Mouse (Mus musculus) heart, postnatal 14 days (tissue): ENCODE measurements around the gene 1110065P20Rik. TPM values are rescaled to one million over a fixed set of nuclear protein-coding genes. Genes with fewer than 3 reads are reported as not detected.

Experiments used
- DNase-seq, 2 experiments: peaks; one replicate each; pipeline ENCODE4 v3.0.0; 2021 to 2022
- intact Hi-C: fragments of 180-260 bp; cut with DNase I; formaldehyde crosslinking; loops from one replicate; pipeline ENCODE4 v1.15.1; 2025
- total RNA-seq, 2 experiments: library from RNA; stranded (reverse); gene quantifications; 2 replicates each; pipeline ENCODE4 v1.2.3; 2021

Gene 1110065P20Rik
- total RNA-seq, 2 experiments from 2014 or later = 23.9 to 24.8 TPM

DNA sequence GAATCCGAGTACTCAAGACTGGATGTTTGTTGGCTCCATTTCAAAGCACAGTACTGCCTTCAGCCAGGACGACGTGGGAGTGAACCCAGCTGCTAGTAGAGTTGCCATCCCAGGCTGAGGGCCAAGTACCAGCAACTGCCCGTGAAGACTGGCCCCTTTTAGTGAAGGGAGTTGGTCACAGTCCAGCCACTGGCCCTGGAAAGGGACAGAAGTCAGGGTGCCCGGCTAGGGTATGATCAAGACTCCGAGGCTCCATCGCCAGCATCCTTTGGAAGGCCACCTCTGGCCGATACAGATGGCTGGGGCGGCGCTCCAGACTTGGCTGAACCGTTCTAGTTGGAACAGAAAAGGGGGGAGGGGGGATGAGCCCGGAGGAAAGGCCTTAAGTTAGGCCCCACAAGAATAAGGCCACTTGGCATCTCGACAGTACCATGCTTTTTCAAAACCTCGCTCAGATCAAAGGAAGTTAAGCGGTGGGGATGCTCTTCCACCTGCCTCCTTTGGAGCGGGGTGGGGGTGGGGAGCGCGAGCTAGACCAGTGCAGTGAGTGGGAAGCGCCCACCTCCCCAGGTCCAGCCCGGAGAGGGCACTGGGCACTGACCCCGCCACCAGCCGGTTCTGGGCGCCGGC lies 1.2 kb downstream of the 1110065P20Rik start:
- DNase-seq = peak; percentile 42 to 49
- intact Hi-C loops = loop anchor here (5.0 to 10.0 kb wide), 3 partner anchors 88 to 215 kb away; partner anchors contain the start of genes 9930104L06Rik, Cdca8, Dnali1 and Sf3a3

DNA sequence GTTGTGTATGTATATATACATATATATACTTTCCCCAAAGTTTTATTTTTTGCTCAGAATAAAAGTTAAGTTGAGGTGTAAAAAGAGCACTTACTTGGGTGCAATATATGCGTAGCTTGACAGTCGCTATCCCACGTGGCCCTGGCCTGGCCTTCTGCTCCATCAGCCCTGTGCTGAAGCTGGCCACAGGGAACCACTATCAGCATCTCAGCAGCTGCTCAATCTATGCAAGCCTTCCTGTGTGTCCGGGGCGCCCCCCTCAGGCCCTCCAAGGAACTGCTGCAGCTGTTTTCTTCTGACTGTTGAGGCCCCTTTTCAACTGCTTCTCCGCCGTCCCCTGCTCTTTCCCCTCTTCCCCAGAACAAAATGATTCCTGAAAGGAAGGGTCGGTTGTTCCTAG lies 3.4 kb downstream of the 1110065P20Rik start:
- intact Hi-C loops = loop anchor here (1.0 to 5.0 kb wide), 2 partner anchors 45 to 135 kb away; partner anchors contain the start of genes Mtf1 and Sf3a3
- DNase-seq = peak; percentile 79 to 87

GRCm38 (mm10) chr4:124843493-124843892 lies 7.5 kb downstream of the 1110065P20Rik start:
- intact Hi-C loops = no loop called here

DNA sequence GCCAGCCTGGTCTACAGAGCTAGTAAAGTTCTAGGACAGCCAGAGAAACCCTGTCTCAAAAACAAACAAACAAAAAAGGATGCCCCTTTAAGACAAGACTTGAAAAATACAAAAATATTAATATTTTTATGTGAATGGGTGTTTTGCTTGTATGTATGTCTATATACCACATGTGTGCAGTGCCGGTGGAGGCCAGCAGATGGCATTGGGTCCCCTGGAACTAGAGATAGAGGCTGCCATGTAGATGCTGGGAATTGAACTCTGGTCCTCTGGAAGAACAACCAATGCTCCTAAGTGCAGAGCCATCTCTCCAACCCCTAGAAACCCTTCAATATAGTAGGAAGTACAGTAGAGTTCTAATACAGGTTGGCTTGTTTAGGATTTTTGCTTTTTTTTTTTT lies 10.0 kb downstream of the 1110065P20Rik start:
- intact Hi-C loops = no loop called here
- DNase-seq = no peak

More at GRCm38 (mm10) chr4:124843493-124843892, 7.5 kb downstream of the 1110065P20Rik start:
- DNase-seq = peak; percentile 19 to 46

DNA sequence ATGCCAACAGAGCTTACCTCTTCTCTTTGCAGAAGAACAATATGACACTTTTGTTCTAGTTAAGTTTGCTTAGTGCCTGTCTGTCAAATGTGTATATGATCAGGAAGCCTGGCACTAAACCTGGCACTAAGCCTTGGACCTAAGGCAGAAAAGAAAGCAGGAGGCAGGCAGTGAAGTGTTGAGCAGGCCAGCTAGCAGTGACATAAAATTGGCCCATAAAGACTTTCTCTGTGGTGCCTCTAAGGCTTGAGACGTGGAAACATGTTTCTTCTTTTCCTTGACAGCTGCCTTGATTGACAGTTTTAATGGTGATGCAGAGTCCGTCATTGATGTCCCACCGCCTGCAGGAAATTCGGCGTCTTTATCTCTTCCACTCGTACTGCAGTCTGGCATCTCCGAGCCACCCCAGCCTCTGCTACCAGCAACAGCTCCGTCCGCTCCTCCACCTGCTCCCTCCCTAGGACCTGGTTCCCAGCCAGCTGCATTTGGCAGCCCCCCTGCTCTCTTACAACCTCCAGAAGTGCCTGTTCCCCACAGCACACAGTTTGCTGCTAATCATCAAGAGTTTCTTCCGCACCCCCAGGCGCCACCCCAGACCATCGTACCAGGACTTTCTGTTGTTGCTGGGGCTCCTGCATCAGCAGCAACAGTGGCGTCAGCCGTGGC lies 12.8 kb downstream of the 1110065P20Rik start:
- no peak for DNase-seq
- intact Hi-C loops = no loop called here

GRCm38 (mm10) chr4:124832796-124833195 lies 18.2 kb downstream of the 1110065P20Rik start:
- intact Hi-C loops = no loop called here
- DNase-seq = no peak

- no peak for DNase-seq
- intact Hi-C loops = no loop called here
Measured at GRCm38 (mm10) chr4:124829671-124830070, 21.3 kb downstream of the 1110065P20Rik start.

DNA sequence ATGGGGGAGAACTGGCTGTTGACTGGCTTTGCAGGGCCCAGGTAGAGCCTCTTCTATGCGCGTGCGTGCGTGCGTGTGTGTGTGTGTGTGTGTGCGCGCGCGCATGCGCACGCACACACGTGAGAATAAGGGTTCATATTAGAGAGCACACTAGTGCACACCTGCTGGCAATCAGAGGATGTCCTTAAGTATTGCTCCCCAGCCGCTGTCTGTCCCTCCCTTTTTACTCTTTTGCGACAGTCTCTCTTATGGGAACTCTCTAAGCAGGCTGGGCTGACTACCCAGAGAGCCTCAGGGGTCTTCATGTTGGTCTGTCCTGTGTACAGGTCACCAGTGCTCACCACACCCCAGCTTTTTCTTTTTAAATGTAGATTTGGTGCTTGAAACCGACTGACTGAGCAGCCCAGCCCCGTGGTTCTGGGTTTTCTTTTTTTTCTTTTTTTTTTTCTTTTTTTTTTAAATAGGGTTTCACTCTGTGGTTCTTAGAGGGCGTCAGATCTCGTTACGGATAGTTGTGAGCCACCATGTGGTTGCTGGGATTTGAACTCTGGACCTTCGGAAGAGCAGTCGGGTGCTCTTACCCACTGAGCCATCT lies 25.5 kb downstream of the 1110065P20Rik start:
- intact Hi-C loops = no loop called here
- DNase-seq = no peak

GRCm38 (mm10) chr4:124824967-124825366 lies 26.0 kb downstream of the 1110065P20Rik start:
- intact Hi-C loops = no loop called here
- no peak for DNase-seq

DNA sequence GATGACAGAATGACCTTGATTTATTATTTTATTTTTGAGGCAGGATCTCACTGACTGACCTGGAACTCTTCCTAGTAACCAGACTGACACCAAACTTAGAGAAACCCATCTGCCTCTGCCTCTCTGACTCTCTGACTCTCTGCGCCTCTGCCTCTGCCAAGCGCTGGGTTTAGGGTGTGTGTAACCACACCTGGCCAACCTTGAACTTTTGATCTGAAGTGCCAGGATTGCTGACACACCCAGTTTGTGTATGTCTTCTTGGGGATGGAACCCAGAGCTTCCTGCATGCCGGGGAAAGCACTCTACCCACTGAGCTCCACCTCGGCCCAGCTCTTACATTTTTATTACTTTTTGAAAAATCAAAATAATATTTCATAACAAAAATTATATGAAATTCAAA lies 32.2 kb downstream of the 1110065P20Rik start:
- intact Hi-C loops = no loop called here
- DNase-seq = no peak

GRCm38 (mm10) chr4:124817803-124818202 lies 33.2 kb downstream of the 1110065P20Rik start:
- intact Hi-C loops = no loop called here
- DNase-seq = peak; percentile 34 to 57

- peak in 1 of 2 experiments; percentile 25 for DNase-seq
- intact Hi-C loops = no loop called here
Measured at GRCm38 (mm10) chr4:124815901-124816300, 35.1 kb downstream of the 1110065P20Rik start.

GRCm38 (mm10) chr4:124811347-124811975 lies 39.5 kb downstream of the 1110065P20Rik start:
- peak in 1 of 2 experiments; percentile 5 for DNase-seq
- intact Hi-C loops = no loop called here

DNA sequence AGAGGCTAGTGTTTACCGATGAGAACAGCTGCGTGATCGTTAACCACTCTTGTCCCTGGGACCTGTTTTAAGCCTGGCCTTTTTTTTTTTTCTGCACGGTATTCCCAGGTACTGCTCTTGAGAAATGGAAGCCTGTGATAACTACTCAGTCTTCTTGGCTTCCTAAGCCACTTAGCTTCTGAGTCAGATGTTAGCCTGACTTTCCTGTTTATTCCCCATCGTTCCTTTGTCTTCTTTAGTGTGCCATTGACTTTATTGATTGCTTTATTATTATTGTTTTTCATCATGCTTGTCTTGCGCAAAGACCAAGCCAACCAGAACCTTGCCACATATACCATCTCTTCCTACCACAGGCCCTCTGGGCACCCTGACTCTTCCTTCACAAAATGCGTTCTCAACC lies 40.9 kb downstream of the 1110065P20Rik start:
- intact Hi-C loops = no loop called here

GRCm38 (mm10) chr4:124809136-124809883 lies 41.7 kb downstream of the 1110065P20Rik start:
- DNase-seq = no peak
- intact Hi-C loops = loop anchor here (10.0 kb wide), 1 partner anchor 125 kb away; the partner anchor contains the start of genes 9930104L06Rik and Cdca8

More for the DNA sequence above, 40.9 kb downstream of the 1110065P20Rik start:
- DNase-seq = no peak

DNA sequence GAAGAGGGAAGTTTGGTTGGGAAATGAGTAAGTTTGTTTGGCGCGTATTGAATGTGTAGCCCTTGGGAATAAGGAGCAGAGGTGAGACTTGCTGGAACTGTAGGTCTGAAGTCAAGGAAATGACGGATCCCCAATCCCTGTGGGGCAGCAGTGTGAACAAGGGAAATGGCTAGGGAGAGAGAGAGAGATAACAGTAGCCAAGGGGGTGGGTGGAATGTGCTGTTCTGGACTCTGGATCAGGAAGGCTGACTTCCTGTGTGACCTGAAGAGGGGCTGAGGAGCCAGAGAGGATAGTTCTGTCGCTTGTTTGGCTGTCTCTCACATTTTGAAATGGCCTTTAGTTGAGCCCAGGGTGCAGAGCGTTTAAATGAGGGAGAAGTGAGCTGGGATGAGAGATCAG lies 42.5 kb downstream of the 1110065P20Rik start:
- intact Hi-C loops = loop anchor here (10.0 kb wide), 1 partner anchor 126 kb away; the partner anchor contains the start of genes 9930104L06Rik and Cdca8
- DNase-seq = peak in 1 of 2 experiments; percentile 3

DNA sequence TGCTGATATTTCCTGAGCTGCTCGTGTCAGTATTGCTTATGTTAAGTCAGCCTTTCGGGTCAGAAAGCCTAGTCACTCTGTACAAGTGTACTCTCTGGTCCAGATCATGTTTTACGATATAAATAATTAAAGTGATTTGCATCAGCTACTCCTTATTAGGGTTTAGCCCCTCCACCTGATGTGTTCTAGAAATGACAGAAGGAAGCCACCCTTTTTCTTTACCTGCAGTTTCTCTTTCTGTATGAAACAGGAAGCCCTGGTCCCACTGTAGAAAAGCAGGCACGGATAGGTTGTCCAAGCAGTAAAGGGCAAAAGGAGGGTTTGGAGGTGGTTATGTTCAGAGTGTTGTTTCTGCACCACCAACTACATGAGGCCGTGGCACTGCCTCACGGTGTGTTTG lies 47.6 kb downstream of the 1110065P20Rik start:
- intact Hi-C loops = loop anchor here (5.0 to 10.0 kb wide), 3 partner anchors 51 to 131 kb away; partner anchors contain the start of genes 9930104L06Rik and Cdca8
- no peak for DNase-seq

DNA sequence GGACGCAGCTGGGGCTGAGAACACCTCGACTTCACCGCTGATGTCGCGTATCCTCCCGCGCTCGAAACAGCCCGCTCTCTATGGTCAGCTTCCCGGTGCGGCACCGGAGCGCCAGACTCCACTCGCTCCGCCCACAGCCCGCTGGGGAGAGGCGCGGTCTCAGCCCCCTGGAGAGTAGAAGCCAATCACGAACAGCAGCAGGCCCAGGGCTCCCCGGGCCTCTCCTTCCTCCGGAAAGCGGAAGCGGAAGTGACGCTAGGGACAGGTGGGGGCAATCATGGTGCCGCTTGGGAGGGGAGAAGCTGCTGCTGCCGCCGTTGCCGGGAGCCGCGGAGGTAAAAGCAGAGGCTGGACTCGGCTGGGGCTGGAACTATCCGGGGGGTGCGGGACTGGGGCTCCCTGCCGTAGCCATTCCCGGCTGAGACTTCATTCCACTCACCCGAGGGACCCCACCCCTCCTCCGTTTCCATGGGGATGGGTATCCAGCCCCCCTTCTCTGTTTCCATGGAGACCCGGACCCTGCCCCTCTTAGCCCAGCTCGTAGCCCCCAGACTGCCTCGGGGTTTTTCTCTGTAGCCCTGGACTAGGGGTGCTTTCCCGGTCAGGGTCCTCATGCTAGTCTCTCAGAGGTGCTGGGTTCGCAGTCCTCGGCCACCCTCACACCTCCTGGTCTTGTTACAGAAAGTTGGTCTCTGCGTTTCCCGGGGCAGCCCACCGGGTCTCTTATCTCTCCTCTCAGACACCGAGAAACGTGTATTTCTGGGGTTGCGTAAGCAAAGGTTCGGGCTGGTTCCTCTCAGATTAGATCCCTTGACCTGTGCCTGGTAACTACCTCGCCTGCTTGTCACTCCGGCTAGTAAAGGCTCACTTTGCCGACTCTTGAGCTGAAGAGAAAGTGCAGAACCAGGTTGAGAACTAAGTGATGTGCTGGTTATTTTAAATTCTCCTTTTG lies 48.4 kb downstream of the 1110065P20Rik start:
- intact Hi-C loops = loop anchor here (1.0 to 10.0 kb wide), 4 partner anchors 45 to 132 kb away; partner anchors contain the start of genes 9930104L06Rik and Cdca8
- peak; percentile 96 to 99 for DNase-seq
